Mouse (Mus musculus): Measurements from ENCODE around the gene Sdf2l1. TPM values are rescaled to one million over a fixed set of nuclear protein-coding genes. Genes with fewer than 3 reads are reported as not detected.

Gene Sdf2l1
- total and polyA plus RNA-seq, 3 experiments, result 249 to 263 TPM; not detected in 1

DNA sequence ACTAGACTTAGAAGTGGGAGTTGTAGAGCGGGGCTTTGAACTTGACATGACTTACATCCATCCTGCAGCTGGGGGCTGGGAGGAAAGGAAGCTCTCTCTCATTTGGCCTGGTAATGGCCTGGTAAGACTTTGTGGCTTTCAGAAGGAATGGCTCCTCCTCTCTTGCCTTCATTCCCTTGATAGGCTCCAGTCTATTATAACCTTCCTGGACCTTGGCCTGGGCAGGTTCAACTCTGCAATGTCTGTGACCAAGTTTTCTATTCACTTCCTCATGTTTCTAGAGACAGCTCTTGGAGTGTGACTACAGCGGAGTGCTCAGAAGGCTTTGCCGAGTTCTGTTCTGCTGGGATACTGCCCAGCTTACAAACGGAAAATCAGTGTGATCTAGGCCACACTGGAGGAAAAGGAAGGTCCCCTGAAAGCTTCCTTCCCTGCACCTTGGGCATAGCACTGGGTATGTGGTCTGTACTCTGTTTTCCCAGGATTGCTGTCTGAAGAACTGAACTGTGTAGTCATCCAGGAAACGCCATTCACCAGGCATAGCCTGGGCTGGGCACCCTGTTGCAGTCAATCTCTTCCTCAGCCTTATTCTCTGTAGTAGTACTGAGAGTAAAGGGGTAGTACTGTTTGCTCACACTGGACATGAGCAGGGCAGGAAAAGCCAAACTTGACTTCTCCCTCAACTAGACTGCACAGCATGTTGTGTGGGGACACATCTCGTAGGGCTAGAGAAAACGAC lies 18.5 kb upstream of the Sdf2l1 start:
- H3K4me3 ChIP-seq (ENCODE audit: control insufficient read depth in 1 of 2, insufficient read depth in 1 of 2, low read depth in 2 of 2, low read length in 2 of 2), result no peak overlapping the region
- no peak overlapping the region for H3K9ac ChIP-seq (ENCODE audit: control insufficient read depth, low read depth, low read length, poor library complexity, severe bottlenecking)
- peaks cover 2 to 5% of the 10 kb centered on the region in 2 experiments; a peak in 3 of 4 replicates for H3K4me1 ChIP-seq (ENCODE audit: control insufficient read depth in 1 of 2, insufficient read depth in 2 of 2, low read length in 2 of 2)
- H3K27me3 ChIP-seq (ENCODE audit: control insufficient read depth in 1 of 2, insufficient read depth in 2 of 2, low read length in 2 of 2), result no peaks in the 10 kb centered on the region
- H3K79me2 ChIP-seq (ENCODE audit: control insufficient read depth, insufficient read depth, low read length, poor library complexity), result peaks cover 18% of the 10 kb centered on the region
- H3K27ac ChIP-seq (ENCODE audit: control insufficient read depth, low read depth, low read length), result no peak overlapping the region
- H3K9me3 ChIP-seq (replicated peaks; ENCODE audit: insufficient read depth, low read length), result no peaks in the 10 kb centered on the region
- peaks cover 5 to 9% of the 10 kb centered on the region in 2 experiments for H3K36me3 ChIP-seq (ENCODE audit: control insufficient read depth in 1 of 2, insufficient read depth in 2 of 2, low read length in 2 of 2)
- DNase-seq (ENCODE audit: low read depth, low spot score), result no peak
- TF ChIP-seq POLR2AphosphoS2 (IDR thresholded peaks at IDR 0.05; ENCODE audit: low read length) (peak; percentile 28; the same call in 1 of the 2 replicates), POLR2A (IDR thresholded peaks at IDR 0.05; ENCODE audit: control insufficient read depth in 1 of 2, insufficient read depth in 1 of 2, low read depth in 1 of 2, low read length in 2 of 2, poor library complexity in 1 of 2) (peak in 1 of 2 experiments; percentile 33; a peak in 1 of 4 replicates), HCFC1 (IDR thresholded peaks at IDR 0.05; ENCODE audit: low read depth, low read length) (no peak)

DNA sequence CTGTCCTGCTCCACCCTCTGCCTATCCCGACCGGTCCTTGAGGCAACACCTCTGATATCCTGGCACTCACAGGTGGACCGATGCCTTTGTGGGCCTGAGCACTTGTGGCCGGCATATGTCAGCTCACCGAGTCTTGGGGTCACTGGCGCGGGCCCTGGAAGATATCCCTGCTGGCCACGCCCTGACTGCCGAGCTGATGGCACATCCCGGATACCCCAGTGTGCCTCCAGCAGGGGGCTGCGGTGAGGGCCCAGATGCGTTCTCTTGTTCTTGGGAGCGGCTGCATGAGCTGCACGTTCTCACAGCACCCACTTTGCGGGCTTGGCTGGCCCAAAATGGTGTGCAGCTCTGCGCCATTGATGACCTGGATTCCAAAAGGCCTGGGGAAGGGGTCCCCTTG lies 15.9 kb upstream of the Sdf2l1 start:
- Histone ChIP-seq H3K4me3 (ENCODE audit: control insufficient read depth in 1 of 2, insufficient read depth in 1 of 2, low read depth in 2 of 2, low read length in 2 of 2) (peak overlapping the region; percentile 68 to 69), H3K27ac (ENCODE audit: control insufficient read depth, low read depth, low read length) (peak overlapping the region; percentile 46), H3K9me3 (replicated peaks; ENCODE audit: insufficient read depth, low read length) (no peaks in the 10 kb centered on the region), H3K36me3 (ENCODE audit: control insufficient read depth in 1 of 2, insufficient read depth in 2 of 2, low read length in 2 of 2) (peaks cover 0 to 9% of the 10 kb centered on the region in 2 experiments; a peak in 2 of 4 replicates), H3K9ac (ENCODE audit: control insufficient read depth, low read depth, low read length, poor library complexity, severe bottlenecking) (peak overlapping the region; percentile 67), H3K79me2 (ENCODE audit: control insufficient read depth, insufficient read depth, low read length, poor library complexity) (peaks cover 18% of the 10 kb centered on the region), H3K27me3 (ENCODE audit: control insufficient read depth in 1 of 2, insufficient read depth in 2 of 2, low read length in 2 of 2) (no peaks in the 10 kb centered on the region), H3K4me1 (ENCODE audit: control insufficient read depth in 1 of 2, insufficient read depth in 2 of 2, low read length in 2 of 2) (peaks cover 2 to 8% of the 10 kb centered on the region in 2 experiments; a peak in 3 of 4 replicates)
- TF ChIP-seq TBP (IDR thresholded peaks at IDR 0.05; ENCODE audit: low read depth, low read length) (peak; percentile 30; the same call in 1 of the 2 replicates), SIN3A (IDR thresholded peaks at IDR 0.05; ENCODE audit: low read length) (peak; percentile 29; the same call in 1 of the 2 replicates), NELFE (IDR thresholded peaks at IDR 0.05; ENCODE audit: low read depth, low read length) (peak; percentile 17; the same call in 1 of the 2 replicates), POLR2A (IDR thresholded peaks at IDR 0.05; ENCODE audit: control insufficient read depth in 1 of 2, insufficient read depth in 1 of 2, low read depth in 1 of 2, low read length in 2 of 2, poor library complexity in 1 of 2) (peak; percentile 23 to 44; a peak in 1 of 4 replicates), RAD21 (IDR thresholded peaks at IDR 0.05; ENCODE audit: low read depth, low read length) (no peak; the same call in none of the 2 replicates), SMC3 (IDR thresholded peaks at IDR 0.05; ENCODE audit: low read depth, low read length) (peak; percentile 42), EP300 (IDR thresholded peaks at IDR 0.05; ENCODE audit: low read depth in 1 of 2, low read length in 2 of 2) (0 out of 4 replicates have a peak, but pooled peaks of 1 of the 2 experiments have one; percentile 5), CTCF (IDR thresholded peaks at IDR 0.05 in 2 of 3, conservative IDR thresholded peaks at IDR 0.05 in 1 of 3; ENCODE audit: control insufficient read depth in 1 of 3, insufficient read depth in 1 of 3, low read depth in 2 of 3, low read length in 3 of 3, poor library complexity in 1 of 3, severe bottlenecking in 1 of 3) (peak; percentile 35 to 64 (median 52); a peak in 5 of 6 replicates), CHD2 (IDR thresholded peaks at IDR 0.05; ENCODE audit: low read length) (no peak)
- DNase-seq (ENCODE audit: low read depth, low spot score), result peak; percentile 85

DNA sequence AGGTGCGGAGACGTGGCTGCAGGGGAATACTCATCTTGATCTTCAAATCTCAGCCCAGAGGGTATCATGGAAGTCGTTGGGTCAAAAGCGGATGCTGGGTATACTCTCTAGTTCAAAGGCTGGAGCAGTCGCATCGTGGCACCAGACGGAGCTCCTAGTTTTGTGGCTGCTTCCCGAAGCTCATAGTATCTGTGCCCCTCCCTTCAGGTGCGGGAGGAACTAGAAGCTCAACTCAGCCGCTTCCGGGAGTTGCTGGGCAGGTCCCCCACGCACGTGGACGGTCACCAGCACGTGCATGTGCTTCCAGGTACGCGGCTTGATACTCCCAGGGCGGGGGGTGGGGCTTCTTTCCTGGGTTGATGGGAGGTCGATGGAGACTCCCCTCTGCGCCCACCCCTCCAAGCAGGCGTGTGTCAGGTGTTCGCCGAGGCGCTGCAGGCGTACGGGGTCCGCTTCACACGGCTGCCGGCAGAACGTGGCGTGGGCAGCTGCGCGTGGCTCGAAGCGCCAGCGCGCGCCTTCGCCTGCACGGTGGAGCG lies 15.3 kb upstream of the Sdf2l1 start:
- Histone ChIP-seq H3K4me1 (ENCODE audit: control insufficient read depth in 1 of 2, insufficient read depth in 2 of 2, low read length in 2 of 2) (peaks cover 2 to 8% of the 10 kb centered on the region in 2 experiments; a peak in 3 of 4 replicates), H3K27me3 (ENCODE audit: control insufficient read depth in 1 of 2, insufficient read depth in 2 of 2, low read length in 2 of 2) (no peaks in the 10 kb centered on the region), H3K9me3 (replicated peaks; ENCODE audit: insufficient read depth, low read length) (no peaks in the 10 kb centered on the region), H3K27ac (ENCODE audit: control insufficient read depth, low read depth, low read length) (peak overlapping the region; percentile 46), H3K4me3 (ENCODE audit: control insufficient read depth in 1 of 2, insufficient read depth in 1 of 2, low read depth in 2 of 2, low read length in 2 of 2) (peak overlapping the region; percentile 68 to 69), H3K79me2 (ENCODE audit: control insufficient read depth, insufficient read depth, low read length, poor library complexity) (peaks cover 18% of the 10 kb centered on the region), H3K9ac (ENCODE audit: control insufficient read depth, low read depth, low read length, poor library complexity, severe bottlenecking) (peak overlapping the region; percentile 67), H3K36me3 (ENCODE audit: control insufficient read depth in 1 of 2, insufficient read depth in 2 of 2, low read length in 2 of 2) (peaks cover 0 to 9% of the 10 kb centered on the region in 2 experiments; a peak in 2 of 4 replicates)
- peak; percentile 82 for DNase-seq (ENCODE audit: low read depth, low spot score)
- peak; percentile 77; the same call in 1 of the 2 replicates for TF ChIP-seq ELF1 (IDR thresholded peaks at IDR 0.05; ENCODE audit: low read depth, low read length)
- TF ChIP-seq CTCF (IDR thresholded peaks at IDR 0.05 in 2 of 3, conservative IDR thresholded peaks at IDR 0.05 in 1 of 3; ENCODE audit: control insufficient read depth in 1 of 3, insufficient read depth in 1 of 3, low read depth in 2 of 3, low read length in 3 of 3, poor library complexity in 1 of 3, severe bottlenecking in 1 of 3), result no peak
- TF ChIP-seq POLR2A (IDR thresholded peaks at IDR 0.05; ENCODE audit: control insufficient read depth in 1 of 2, insufficient read depth in 1 of 2, low read depth in 1 of 2, low read length in 2 of 2, poor library complexity in 1 of 2), result peak in 1 of 2 experiments; percentile 41; a peak in 1 of 4 replicates
- TF ChIP-seq EP300 (IDR thresholded peaks at IDR 0.05; ENCODE audit: low read depth in 1 of 2, low read length in 2 of 2), result no peak
- no peak for TF ChIP-seq TCF12 (IDR thresholded peaks at IDR 0.05; ENCODE audit: low read depth, low read length)
- peak; percentile 75; the same call in 1 of the 2 replicates for TF ChIP-seq MAZ (IDR thresholded peaks at IDR 0.05; ENCODE audit: low read depth, low read length)
- TF ChIP-seq ZKSCAN1 (IDR thresholded peaks at IDR 0.05; ENCODE audit: low read depth, low read length), result no peak
- TF ChIP-seq ETS1 (IDR thresholded peaks at IDR 0.05; ENCODE audit: low read depth, low read length), result no peak
- TF ChIP-seq MYB (IDR thresholded peaks at IDR 0.05; ENCODE audit: low read depth, low read length), result no peak
- peak; percentile 52; the same call in 1 of the 2 replicates for TF ChIP-seq HCFC1 (IDR thresholded peaks at IDR 0.05; ENCODE audit: low read depth, low read length)
- TF ChIP-seq NELFE (IDR thresholded peaks at IDR 0.05; ENCODE audit: low read depth, low read length), result peak; percentile 12; the same call in 1 of the 2 replicates
- TF ChIP-seq SIN3A (IDR thresholded peaks at IDR 0.05; ENCODE audit: low read length), result peak; percentile 46; the same call in 1 of the 2 replicates
- peak; percentile 99 for TF ChIP-seq MYC (IDR thresholded peaks at IDR 0.05; ENCODE audit: low read depth, low read length)
- TF ChIP-seq TBP (IDR thresholded peaks at IDR 0.05; ENCODE audit: low read depth, low read length), result no peak; the same call in 1 of the 2 replicates
- TF ChIP-seq GATA1 (IDR thresholded peaks at IDR 0.05; ENCODE audit: low read depth, low read length), result no peak
- peak; percentile 96 for TF ChIP-seq MXI1 (IDR thresholded peaks at IDR 0.05; ENCODE audit: low read depth, low read length)
- TF ChIP-seq RCOR1 (IDR thresholded peaks at IDR 0.05; ENCODE audit: low read depth, low read length), result no peak
